ENCODE assay signal across 11 mouse cellular contexts in genomic region chr12:72265261-72266228, GRCm38 (mm10).
DNase-seq lines count a peak whose midpoint lies in the region; ATAC-seq and TF ChIP-seq lines count a peak whose summit lies in the region.
"Had no signal": no experiment of that assay in that cellular context is flagged by ENCODE, and none has a peak within 500 bp of the region (broad histone marks: within the 10 kb centered on the region; RNA-seq: fewer than 3 reads in every experiment).

No protein-coding gene starts in this region.

- peak; percentile 88 for ATAC-seq in hindbrain, embryonic 15.5 days (ENCODE audit: low FRiP score, low read depth)
- ATAC-seq in midbrain, embryonic 13.5 days: peak; percentile 94
- no peak for ATAC-seq in kidney, embryonic 14.5 days (ENCODE audit: low FRiP score, low TSS enrichment)
- no peak for ATAC-seq in liver, embryonic 12.5 days
- ATAC-seq: lung, postnatal 0 days had no signal

- no peak overlapping the region for H3K4me2 ChIP-seq in hindbrain, embryonic 15.5 days
- no peak overlapping the region for H3K4me2 ChIP-seq in midbrain, embryonic 13.5 days (replicated peaks)
- H3K4me2 ChIP-seq in kidney, embryonic 14.5 days (replicated peaks; ENCODE audit: low read depth, low read length): no peak overlapping the region
- H3K4me2 ChIP-seq in liver, embryonic 12.5 days: no peak overlapping the region
- H3K4me2 ChIP-seq: heart, embryonic 13.5 days had no signal

- H3K36me3 ChIP-seq in hindbrain, embryonic 15.5 days: no peaks in the 10 kb centered on the region
- no peaks in the 10 kb centered on the region for H3K36me3 ChIP-seq in midbrain, embryonic 13.5 days
- no peaks in the 10 kb centered on the region for H3K36me3 ChIP-seq in kidney, embryonic 14.5 days (ENCODE audit: control insufficient read depth, insufficient read depth, low read length)
- H3K36me3 ChIP-seq in liver, embryonic 12.5 days: no peaks in the 10 kb centered on the region
- H3K36me3 ChIP-seq: heart, embryonic 13.5 days had no signal

- no peak overlapping the region for H3K4me3 ChIP-seq in cortical plate, adult 2 months (ENCODE audit: insufficient read depth, low read length)
- no peak overlapping the region for H3K4me3 ChIP-seq in hindbrain, embryonic 15.5 days
- H3K4me3 ChIP-seq in midbrain, embryonic 13.5 days (replicated peaks): no peak overlapping the region
- H3K4me3 ChIP-seq in kidney, embryonic 14.5 days (ENCODE audit: low read length): no peak overlapping the region
- no peak overlapping the region for H3K4me3 ChIP-seq in liver, embryonic 12.5 days
- H3K4me3 ChIP-seq: erythroblast, embryonic 14.5 days; heart, embryonic 13.5 days had no signal

- no peak for TF ChIP-seq POLR2A in cortical plate, adult 2 months (IDR thresholded peaks at IDR 0.05; ENCODE audit: extremely low read depth, insufficient read depth, low read length)

- DNase-seq in R1 (ENCODE audit: low read depth, low spot score): peak; percentile 58
- DNase-seq in testis, postnatal 10 days (ENCODE audit: low spot score): no peak
- no peak for DNase-seq in cerebellum, adult 18-20 months

- H3K4me1 ChIP-seq in cortical plate, adult 2 months (ENCODE audit: control insufficient read depth, insufficient read depth, low read length): peaks cover 9% of the 10 kb centered on the region
- peaks cover 25% of the 10 kb centered on the region for H3K4me1 ChIP-seq in hindbrain, embryonic 15.5 days (replicated peaks)
- H3K4me1 ChIP-seq in midbrain, embryonic 13.5 days (replicated peaks): peaks cover 23% of the 10 kb centered on the region
- H3K4me1 ChIP-seq in kidney, embryonic 14.5 days (ENCODE audit: control insufficient read depth, insufficient read depth, low read length): no peaks in the 10 kb centered on the region
- peaks cover 9% of the 10 kb centered on the region; the same call in 1 of the 2 replicates for H3K4me1 ChIP-seq in liver, embryonic 12.5 days
- H3K4me1 ChIP-seq: heart, embryonic 13.5 days had no signal

- no peaks in the 10 kb centered on the region for H3K9me3 ChIP-seq in hindbrain, embryonic 15.5 days
- H3K9me3 ChIP-seq in midbrain, embryonic 13.5 days: no peaks in the 10 kb centered on the region
- 0 out of 2 replicates have a peak, but pooled peaks cover 2% of the 10 kb centered on the region for H3K9me3 ChIP-seq in kidney, embryonic 14.5 days (ENCODE audit: control insufficient read depth, low read length)
- H3K9me3 ChIP-seq in liver, embryonic 12.5 days (replicated peaks): no peaks in the 10 kb centered on the region

- H3K27me3 ChIP-seq in hindbrain, embryonic 15.5 days: no peaks in the 10 kb centered on the region
- no peaks in the 10 kb centered on the region for H3K27me3 ChIP-seq in midbrain, embryonic 13.5 days
- H3K27me3 ChIP-seq in kidney, embryonic 14.5 days (ENCODE audit: control insufficient read depth, insufficient read depth, low read length): no peaks in the 10 kb centered on the region
- no peaks in the 10 kb centered on the region for H3K27me3 ChIP-seq in liver, embryonic 12.5 days (replicated peaks)
- H3K27me3 ChIP-seq: heart, embryonic 13.5 days had no signal

- 91% methylated on average over 3 of the region's 3 CpGs for WGBS in hindbrain, embryonic 15.5 days
- WGBS in midbrain, embryonic 13.5 days: 88% methylated on average over 3 of the region's 3 CpGs
- WGBS in kidney, embryonic 14.5 days: 90% methylated on average over 3 of the region's 3 CpGs
- 70% methylated on average over 3 of the region's 3 CpGs for WGBS in liver, embryonic 12.5 days (ENCODE audit: insufficient replicate concordance)

- no peak for TF ChIP-seq CTCF in cortical plate, adult 2 months (IDR thresholded peaks at IDR 0.05; ENCODE audit: extremely low read depth, insufficient read depth, low read length)

- H3K27ac ChIP-seq in cortical plate, adult 2 months (ENCODE audit: insufficient read depth, low read length): 0 out of 2 replicates have a peak overlapping the region, but pooled peaks have one; percentile 37
- H3K27ac ChIP-seq in hindbrain, embryonic 15.5 days (replicated peaks): peak overlapping the region; percentile 76
- peak overlapping the region; percentile 75 for H3K27ac ChIP-seq in midbrain, embryonic 13.5 days
- H3K27ac ChIP-seq in kidney, embryonic 14.5 days (ENCODE audit: low read depth, low read length): no peak overlapping the region
- H3K27ac ChIP-seq in liver, embryonic 12.5 days: no peak overlapping the region
- H3K27ac ChIP-seq: heart, embryonic 13.5 days had no signal

- no peak overlapping the region for H3K9ac ChIP-seq in hindbrain, embryonic 15.5 days
- no peak overlapping the region for H3K9ac ChIP-seq in midbrain, embryonic 13.5 days (replicated peaks)
- no peak overlapping the region for H3K9ac ChIP-seq in kidney, embryonic 14.5 days (ENCODE audit: low read depth, low read length)
- no peak overlapping the region for H3K9ac ChIP-seq in liver, embryonic 12.5 days
- H3K9ac ChIP-seq: heart, embryonic 13.5 days had no signal

Comparison
In these comparisons a context has a peak if more than half of its experiments do, and no peak if none do; other contexts are left out.
1. H3K27ac ChIP-seq: peak in cortical plate, adult 2 months (single experiment), hindbrain, embryonic 15.5 days (single experiment) and midbrain, embryonic 13.5 days (single experiment); none in kidney, embryonic 14.5 days (single experiment) and liver, embryonic 12.5 days (single experiment).
2. ATAC-seq: peak in hindbrain, embryonic 15.5 days (single experiment) and midbrain, embryonic 13.5 days (single experiment); none in kidney, embryonic 14.5 days (single experiment) and liver, embryonic 12.5 days (single experiment).